Mouse (Mus musculus): ENCODE measurements around the gene Dgkz.

Gene Dgkz

GRCm38 (mm10) chr2:91996006-91996405, 20.3 kb upstream of the Dgkz start:
- DNase-seq (ENCODE audit: low spot score in 2 of 2): no peak

- DNase-seq (ENCODE audit: low spot score in 2 of 2): no peak
Measured at GRCm38 (mm10) chr2:91993409-91993808, 17.7 kb upstream of the Dgkz start.

DNA sequence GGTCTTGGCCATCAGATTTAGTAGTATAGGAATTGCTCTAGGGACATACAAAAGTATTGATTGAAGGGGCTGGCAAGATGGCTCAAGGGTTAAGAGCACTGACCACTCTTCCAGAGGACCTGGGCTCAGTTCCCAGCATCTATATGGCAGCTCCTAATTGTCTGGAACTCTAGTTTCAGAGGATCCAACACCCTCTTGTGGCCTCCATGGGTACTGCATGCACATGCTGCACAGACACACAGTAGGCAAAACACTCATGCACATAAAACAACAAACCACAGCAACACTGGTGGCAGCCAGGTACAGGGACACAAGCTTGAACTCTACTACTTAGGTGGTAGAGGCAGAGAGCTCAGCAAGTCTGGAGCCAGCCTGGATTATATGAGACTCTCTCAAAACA, 14.1 kb upstream of the Dgkz start:
- no peak for DNase-seq (ENCODE audit: low spot score in 2 of 2)

GRCm38 (mm10) chr2:91987542-91987941, 11.9 kb upstream of the Dgkz start:
- DNase-seq (ENCODE audit: low spot score in 2 of 2): peak; percentile 56 to 89

GRCm38 (mm10) chr2:91986071-91986470, 10.4 kb upstream of the Dgkz start:
- DNase-seq (ENCODE audit: low spot score in 2 of 2): no peak

GRCm38 (mm10) chr2:91984906-91985525, 9.4 kb upstream of the Dgkz start:
- no peak for DNase-seq (ENCODE audit: low spot score in 2 of 2)

DNA sequence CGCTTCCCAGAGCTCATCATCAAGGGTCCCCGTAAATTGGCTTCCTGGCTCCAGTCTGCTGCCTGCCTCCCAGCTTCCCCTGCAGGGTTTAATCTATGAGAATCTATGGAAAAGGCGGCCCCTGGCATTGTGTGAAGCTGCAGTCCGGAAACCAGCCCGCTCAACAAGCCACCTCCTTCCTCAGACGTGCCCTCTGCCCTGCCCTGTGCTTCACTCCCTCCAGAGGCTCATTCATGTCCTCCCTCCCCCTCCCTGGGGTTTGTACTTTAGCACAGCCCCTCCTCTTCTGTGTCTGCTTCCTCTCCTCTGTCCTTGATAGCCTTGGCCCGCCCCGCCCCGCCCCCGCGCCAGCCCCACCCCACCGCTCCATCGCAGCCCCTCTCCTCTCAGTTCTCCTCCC, 8.8 kb upstream of the Dgkz start:
- DNase-seq (ENCODE audit: low spot score in 2 of 2): peak in 1 of 2 experiments; percentile 54

DNA sequence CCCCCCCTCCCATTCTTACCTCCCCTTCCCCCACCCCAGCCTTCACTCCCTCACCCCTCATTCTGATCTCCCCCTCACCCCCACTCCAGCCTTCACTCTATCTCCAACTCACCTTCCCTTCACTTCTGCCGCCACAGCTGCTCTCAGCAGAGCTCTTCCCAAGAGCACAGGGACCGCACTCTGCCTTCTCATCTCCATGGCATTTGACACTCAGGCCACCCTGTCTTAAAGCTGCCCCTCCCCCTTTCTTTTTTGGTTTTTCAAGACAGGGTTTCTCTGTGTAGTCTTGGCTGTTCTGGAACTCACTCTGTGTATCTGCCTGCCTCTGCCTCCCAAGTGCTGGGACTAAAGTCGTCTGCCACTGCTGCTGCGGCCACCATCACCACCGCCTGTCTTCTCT, 5.2 kb upstream of the Dgkz start:
- DNase-seq (ENCODE audit: low spot score in 2 of 2): no peak

- DNase-seq (ENCODE audit: low spot score in 2 of 2): no peak
Measured at GRCm38 (mm10) chr2:91980245-91980644, 4.6 kb upstream of the Dgkz start.

DNA sequence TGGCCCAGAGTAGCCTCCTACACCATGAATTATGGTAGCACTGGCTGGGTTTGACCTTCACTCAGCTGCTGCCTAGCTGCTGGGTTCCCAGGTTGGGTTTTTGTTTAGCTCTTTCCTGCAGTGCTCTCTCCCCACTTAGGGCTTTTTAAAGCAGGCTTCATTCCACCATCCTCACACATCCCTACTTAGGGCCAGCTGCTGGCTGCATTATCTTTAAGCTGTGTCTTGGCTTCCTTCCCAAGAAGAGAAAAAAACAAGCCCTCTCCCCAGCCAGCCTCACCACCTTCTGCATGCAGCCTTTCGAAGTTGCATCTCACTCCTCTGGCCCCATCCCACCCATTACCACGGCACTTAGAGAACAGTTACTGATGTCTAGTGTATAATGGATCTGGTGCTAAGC, 2.9 kb upstream of the Dgkz start:
- DNase-seq (ENCODE audit: low spot score in 2 of 2): no peak

GRCm38 (mm10) chr2:91977960-91978359, 2.3 kb upstream of the Dgkz start:
- DNase-seq (ENCODE audit: low spot score in 2 of 2): no peak

GRCm38 (mm10) chr2:91973416-91974135, 2.1 kb downstream of the Dgkz start:
- no peak for DNase-seq (ENCODE audit: low spot score in 2 of 2)

DNA sequence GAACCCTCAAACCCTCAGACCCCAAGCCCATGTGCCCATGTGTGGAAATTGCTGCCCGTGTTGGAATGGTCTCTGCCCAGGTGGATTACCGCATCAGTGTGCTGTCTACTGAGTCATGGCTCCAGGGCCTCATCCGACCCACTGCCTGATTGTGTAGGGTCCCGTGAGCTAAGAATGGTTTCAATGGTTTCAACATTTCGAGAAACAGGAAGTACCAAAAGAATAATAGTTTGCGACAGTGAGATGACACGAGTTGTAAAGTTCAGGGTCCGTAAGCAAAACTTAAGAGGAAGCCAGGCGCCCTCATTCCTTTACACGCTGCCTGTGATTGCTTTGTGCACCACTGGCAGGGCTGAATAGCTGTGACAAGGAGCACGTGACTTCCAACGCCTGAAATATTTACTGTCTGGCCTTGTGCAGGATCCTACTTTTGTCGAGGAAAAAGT, 3.5 kb downstream of the Dgkz start:
- no peak for DNase-seq (ENCODE audit: low spot score in 2 of 2)

GRCm38 (mm10) chr2:91971231-91972097, 4.2 kb downstream of the Dgkz start:
- no peak for DNase-seq (ENCODE audit: low spot score in 2 of 2)

GRCm38 (mm10) chr2:91967962-91968361, 7.7 kb downstream of the Dgkz start:
- DNase-seq (ENCODE audit: low spot score in 2 of 2): no peak

DNA sequence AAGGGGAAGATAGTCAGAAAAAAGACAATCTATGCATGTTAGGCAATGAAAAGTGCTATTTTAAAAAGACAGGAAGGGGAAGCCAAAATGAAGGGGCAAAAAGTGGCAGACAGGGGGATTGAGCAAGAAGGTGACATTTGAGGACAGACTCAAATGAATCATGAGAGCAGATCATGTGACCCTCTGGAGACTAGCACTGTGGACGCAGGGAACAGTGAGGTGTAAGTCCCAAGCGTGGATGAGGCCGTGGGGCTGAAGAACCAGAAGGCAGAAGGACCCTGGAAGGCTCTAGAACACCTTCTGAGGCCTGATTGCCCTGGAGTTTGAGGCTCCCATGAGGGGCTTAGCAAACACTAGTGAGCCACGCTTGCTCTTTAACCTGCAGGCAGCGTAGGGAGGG, 9.3 kb downstream of the Dgkz start:
- DNase-seq (ENCODE audit: low spot score in 2 of 2): no peak

DNA sequence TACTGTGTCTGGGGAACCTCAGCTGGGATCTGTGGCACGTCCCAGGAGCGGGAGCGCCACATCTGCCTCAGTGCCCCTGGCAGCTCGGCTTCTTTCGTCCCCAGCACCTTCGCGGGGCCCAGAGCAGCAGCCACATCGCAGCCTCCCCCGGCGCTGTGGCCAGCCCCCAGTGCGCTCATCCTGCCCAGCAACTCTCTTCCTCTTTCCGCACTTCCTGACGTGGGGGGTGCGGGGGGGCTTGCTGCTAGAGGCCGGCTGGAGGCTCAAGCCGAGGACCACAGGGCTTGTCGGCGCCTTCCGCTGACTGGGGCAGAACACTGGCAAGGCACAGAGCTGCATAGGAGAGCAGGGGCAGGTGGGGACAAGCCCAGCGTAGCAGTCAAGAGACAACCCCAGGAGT, 10.2 kb downstream of the Dgkz start:
- peak in 1 of 2 experiments; percentile 57 for DNase-seq (ENCODE audit: low spot score in 2 of 2)

GRCm38 (mm10) chr2:91964610-91965204, 11.0 kb downstream of the Dgkz start:
- no peak for DNase-seq (ENCODE audit: low spot score in 2 of 2)

DNA sequence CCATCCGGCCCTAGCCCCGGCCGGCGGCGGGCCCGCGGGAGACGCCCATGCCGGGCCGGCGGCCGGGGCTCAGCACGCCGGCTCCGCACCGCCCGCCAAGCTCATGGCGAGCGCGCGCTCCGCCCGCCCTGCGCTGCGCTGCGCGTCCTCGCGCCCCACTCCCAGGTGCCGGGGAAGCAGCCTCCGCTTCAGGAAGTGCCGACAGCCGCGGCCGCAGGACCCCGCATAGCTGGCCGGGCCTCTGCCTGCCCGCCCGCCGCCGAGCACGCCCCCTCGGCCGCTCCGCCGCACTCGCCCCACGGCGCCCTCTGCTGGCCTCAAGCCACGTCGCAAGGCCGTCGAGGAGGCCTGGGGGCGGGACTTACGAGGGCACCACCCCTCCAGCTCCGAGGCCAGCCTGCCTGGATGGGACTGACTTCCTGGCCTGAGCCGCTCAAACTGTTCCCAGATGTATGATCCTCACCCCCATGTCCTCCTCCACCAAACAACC, 12.2 kb downstream of the Dgkz start:
- peak; percentile 97 to 98 for DNase-seq (ENCODE audit: low spot score in 2 of 2)

- peak in 1 of 2 experiments; percentile 46 for DNase-seq (ENCODE audit: low spot score in 2 of 2)
Measured at GRCm38 (mm10) chr2:91962864-91963401, 12.7 kb downstream of the Dgkz start.

DNA sequence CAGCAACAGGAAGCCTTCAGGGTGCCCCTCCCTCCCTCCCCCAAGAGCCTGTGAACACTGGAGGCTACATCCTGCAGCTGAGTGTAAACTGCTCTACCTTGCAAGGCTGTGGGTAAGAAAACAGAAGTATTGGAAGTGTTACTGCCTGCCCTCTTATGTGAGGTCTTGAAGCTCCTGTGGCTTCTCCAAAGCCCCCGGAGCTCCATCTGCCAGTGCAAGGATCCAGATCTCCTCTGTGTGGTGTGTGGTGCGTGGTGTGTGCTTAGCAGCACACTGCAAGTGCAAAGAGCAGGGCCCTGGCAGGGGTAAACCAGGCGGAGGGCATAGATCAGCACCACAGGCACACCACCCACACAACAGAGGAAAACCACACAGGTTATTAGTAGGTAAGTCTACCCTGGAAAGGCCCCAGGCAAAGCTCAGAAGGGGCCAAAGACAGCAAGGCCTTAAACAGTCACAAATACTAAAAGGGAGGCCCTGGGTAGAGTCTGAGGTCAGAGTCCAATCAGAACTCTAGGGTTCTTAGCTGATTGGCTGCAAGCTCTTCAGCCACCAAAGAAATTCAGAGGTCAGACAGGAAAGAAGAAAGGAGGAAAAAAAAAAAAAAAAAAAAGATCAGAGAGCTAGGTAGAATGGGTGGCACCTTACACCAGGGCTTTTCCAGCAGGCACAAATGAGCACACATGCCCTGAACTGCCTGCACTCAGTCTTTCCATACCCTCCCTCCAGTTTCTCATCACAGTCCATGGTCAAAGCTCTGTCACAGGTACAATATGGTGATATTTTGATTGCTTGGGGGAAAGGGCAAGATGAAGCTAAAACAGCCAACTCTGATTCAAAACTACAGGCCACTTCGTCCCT, 13.5 kb downstream of the Dgkz start:
- no peak for DNase-seq (ENCODE audit: low spot score in 2 of 2)
